Mouse (Mus musculus) kidney, postnatal 4 days (tissue): Measurements from ENCODE around the gene Kcnip4.

ENCODE experiments used
- DNase-seq, 2 experiments: peaks; one replicate each; pipeline ENCODE4 v3.0.0; 2021; ENCODE audit warnings: mixed read lengths in 2 of 2

Gene Kcnip4

DNA sequence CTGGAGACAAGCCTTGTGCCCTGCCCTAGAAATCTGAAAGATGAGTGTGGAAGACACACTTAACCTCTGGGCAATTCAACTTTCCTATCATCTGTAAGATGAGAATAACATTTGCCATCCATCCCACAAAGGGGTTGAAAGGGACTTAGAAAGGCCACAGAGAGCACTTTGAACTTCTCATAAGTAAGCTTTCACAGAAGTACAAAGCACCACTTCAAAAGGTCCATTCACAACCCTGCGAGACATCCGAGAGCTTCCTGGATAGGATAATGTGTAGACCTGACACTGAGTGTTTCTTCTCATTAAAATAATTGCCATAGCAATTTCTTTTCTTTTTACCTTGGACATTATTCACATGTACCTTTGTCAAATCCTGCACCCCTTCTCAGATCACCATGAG lies 683.7 kb downstream of the Kcnip4 start:
- DNase-seq = no peak

- DNase-seq = no peak
These were observed 729.2 kb downstream of the Kcnip4 start for GRCm38 (mm10) chr5:48795526-48795925.

DNA sequence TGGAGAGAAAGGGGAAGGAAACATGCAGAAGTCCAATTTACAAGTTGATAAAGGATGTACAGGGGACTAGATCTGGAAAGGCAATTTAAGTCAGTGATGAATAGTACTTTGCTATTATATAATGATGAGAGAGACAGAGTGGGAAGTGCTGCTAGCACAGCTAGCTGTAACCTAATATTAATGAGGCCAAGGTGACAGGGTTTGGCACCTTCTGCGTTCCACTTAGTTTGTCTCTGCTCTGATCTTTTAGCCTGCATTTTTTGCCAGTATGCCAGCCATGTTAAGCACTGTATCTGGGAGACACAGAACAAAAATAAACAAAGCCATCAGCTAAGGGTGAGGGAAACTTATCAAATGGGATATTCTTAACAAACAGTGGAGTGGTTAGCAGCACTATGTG lies 745.3 kb downstream of the Kcnip4 start:
- no peak for DNase-seq

- no peak for DNase-seq
These were observed 776.1 kb downstream of the Kcnip4 start for GRCm38 (mm10) chr5:48748613-48749012.

- no peak for DNase-seq
These were observed 787.1 kb downstream of the Kcnip4 start for GRCm38 (mm10) chr5:48737640-48738039.

DNA sequence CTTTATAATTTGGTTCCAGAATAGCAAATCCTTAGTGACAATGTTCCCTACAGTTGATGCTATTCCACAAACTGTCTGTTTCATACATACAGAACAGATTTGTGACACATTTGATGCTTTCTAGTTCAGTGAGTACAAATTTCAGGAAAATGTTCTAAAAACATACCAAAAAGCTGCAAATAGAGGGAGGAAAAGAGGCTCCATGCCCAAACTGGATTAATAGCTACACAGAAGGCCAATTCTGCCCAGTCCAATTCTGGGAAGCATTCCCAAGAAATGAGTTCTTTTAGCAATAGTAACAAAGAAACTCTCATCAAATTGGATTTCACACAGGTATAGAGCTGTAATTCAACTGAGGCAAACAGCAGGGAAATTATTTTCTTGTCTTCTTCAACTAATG lies 806.5 kb downstream of the Kcnip4 start:
- no peak for DNase-seq

DNA sequence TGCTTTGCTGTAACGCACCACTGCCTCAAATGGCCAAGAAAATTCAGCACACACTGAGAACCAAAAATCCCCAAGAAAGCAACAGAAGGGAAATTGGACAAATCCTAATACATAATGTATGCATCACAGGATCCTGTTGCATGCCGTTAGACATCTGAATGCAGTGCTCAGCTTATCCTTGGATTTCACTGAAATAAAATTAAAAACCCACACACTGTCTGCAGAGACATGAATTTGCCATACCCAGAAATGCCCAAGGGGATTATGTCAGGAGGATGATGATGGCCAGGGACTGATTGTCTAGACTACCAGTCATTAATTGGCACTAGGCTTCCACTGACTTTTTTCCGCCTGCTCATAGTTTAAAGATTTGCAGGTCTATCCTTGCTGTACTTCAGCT lies 818.7 kb downstream of the Kcnip4 start:
- no peak for DNase-seq

- DNase-seq = no peak
These were observed 837.6 kb downstream of the Kcnip4 start for GRCm38 (mm10) chr5:48687068-48687467.

DNA sequence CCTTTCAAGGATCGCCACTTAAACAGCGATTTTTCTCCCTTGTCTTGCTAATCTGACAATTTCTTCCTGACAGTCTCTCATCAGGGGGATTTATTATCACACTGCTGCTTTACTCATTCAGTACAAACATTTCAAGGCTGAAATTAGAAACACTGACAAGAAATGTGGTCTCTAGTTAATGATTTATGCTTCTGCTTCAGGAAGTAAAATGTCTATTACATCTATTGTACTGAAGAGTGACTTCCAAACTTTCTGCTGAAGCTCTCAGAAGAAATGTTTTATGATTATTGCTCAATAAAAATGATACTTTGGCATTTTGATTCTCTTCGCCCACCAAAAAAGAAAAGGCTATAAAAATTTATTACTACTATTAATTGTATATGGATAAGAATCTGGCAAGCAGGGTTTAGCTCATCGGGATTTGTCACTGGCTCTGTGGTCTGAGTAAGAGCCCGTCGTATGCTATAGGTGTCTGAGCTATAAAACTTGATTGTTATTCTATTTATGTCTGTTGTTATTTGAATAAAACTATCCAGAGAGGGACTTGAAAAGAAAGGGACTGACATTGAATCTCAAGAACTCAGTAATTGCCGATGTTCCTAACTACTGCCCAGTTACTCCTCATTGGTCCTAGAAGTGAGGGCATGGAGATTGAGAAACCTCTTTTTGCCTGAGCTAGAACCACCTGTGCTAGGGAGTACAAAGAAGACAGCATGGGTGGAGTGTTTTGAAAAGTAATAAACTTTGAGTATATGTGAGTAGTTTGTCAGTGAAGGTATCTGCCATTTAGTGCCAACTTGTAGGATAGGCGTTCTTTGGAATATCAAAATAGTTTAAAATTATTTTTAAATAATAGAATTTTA lies 844.7 kb downstream of the Kcnip4 start:
- DNase-seq = no peak

DNA sequence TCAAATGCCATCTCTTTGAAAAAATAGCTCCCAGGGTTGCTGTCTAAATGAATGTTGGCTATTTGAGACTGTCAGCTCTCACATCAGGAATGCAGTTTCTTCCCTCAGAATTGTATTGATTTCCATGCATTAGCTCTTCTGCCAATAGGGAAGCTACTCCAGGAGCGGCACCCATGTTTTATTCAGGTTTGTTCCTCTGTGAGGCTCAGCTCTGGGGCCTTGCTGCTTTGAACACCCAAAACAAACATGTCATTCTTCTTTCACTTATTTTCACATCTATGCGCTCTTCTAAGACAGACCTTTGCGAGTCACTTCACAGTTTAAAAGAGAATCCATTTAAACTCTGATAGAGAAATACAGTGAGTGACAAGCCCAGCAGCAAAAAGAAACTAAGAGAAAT lies 862.2 kb downstream of the Kcnip4 start:
- DNase-seq = no peak

GRCm38 (mm10) chr5:48659975-48660374 lies 864.7 kb downstream of the Kcnip4 start:
- DNase-seq = no peak

- no peak for DNase-seq
These were observed 874.2 kb downstream of the Kcnip4 start for GRCm38 (mm10) chr5:48650496-48650895.

DNA sequence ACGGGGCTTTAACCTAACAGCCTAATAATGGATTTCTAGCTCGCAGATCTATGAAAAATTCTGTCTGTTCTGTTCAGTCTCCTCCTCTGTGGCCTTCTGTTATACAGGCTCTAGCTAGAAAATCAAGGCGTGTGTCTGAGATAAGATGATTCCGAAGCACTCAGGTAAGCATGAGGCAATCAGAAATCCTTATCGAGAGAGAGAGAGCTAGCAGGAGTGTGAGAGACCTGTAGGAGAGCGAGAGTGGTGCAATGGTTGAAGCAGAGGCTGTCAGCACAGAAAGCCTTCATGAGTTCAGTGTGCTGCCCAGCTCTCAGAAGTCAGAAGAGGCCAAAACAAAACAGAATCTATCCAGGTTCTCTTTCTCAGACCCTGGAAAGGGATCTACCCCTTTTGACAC lies 888.0 kb downstream of the Kcnip4 start:
- DNase-seq = no peak

- DNase-seq = no peak
These were observed 891.1 kb downstream of the Kcnip4 start for GRCm38 (mm10) chr5:48633631-48634030.

DNA sequence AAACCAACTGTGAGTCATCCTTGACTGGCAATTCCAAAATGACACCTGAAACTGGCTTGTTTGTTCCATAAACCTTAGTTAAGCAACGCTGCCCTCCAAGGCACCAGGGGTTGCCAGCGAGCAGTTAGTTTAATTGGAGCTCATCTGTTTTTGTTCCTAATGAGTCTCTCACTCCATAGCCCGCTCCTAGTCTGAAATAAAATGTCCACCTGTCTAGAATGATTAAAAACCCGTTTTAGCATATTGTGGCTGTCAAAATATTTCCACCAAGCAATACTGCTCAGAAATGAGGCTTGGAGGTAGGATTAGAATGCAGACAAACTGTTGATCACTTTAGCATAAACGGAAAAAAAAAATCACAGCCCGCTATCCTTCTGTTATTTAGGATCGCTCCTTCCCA lies 901.3 kb downstream of the Kcnip4 start:
- no peak for DNase-seq

DNA sequence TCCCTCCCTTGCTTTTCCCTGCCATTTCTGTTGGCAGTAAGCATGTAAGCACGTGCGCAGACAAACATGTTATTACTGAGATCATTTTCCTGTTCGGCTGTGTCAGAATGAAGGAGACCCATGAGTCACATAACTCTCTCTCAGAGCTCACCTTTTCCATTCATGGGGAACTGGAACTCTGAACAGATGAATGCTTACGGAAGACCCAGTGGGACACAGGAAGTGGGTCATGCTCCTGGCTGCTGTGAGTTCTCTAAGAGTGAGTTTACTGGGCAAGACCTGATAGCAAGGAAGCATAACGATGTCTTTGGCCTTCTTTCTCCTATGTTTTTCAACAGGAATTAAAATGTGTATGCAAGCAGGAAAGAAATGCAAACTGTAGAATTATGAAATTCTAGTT lies 917.8 kb downstream of the Kcnip4 start:
- DNase-seq = no peak

- no peak for DNase-seq
These were observed 918.4 kb downstream of the Kcnip4 start for GRCm38 (mm10) chr5:48606281-48606680.

GRCm38 (mm10) chr5:48599481-48600040 lies 925.1 kb downstream of the Kcnip4 start:
- DNase-seq = peak; percentile 3 to 7

DNA sequence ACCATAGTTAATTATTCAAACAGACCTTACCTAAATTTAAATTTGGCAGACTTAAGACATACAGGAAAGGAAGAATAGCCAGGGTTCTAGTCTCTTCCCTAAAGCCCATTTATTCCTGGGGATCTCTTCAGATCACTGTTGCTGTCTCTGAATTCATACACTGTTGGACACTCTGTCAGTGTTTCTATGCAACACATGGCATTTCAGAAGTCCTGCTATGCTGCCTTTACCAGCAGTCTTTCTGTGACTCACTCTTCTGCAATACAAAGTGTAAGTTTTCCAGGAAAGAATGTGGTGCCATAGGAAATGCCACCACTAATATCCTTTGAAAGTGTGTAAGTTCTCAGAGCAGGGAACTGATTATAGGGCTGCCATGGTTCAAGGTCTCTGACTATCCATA lies 936.7 kb downstream of the Kcnip4 start:
- DNase-seq = no peak

DNA sequence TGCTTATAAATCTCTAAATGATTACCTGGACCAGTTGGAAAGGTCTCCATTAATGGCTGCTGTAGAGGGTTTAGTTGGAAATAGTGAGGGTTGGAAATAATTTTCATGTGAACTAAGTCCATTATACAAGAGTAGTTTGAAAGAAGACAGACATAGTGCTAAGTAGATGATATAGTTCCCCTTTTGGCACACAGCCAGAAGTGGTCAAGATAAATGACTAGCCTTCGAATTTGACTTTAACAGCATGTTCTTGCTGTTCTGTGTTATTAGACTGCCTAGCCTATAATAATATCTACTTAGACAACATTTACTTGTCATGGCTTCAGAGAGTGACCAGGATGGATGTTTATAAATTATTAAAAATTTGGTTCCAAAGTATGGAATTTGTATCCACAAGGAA lies 941.3 kb downstream of the Kcnip4 start:
- DNase-seq = no peak

GRCm38 (mm10) chr5:48563996-48564587 lies 960.6 kb downstream of the Kcnip4 start:
- DNase-seq = no peak

DNA sequence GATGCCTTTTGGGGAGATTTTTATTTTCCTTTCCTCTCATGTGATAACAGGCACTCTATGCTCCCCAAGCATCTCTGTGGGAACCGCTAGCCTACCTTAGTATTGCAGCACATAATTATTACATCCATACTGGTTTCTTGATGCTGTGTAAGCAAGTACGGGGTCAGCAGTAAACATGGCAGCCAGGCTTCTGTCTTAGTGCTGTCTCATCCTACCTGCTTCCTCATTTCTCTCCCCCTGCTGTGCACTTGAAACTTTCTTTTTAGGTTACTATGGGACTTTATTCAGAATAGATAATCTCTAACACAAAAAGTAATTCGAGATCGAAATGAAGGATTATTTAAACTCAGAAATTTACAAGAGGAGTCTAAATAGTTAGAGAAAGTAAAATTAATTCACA lies 973.0 kb downstream of the Kcnip4 start:
- no peak for DNase-seq

- DNase-seq = no peak
These were observed 978.9 kb downstream of the Kcnip4 start for GRCm38 (mm10) chr5:48545825-48546224.
